Mouse (Mus musculus): ENCODE results near the gene Neurl1b. TPM values are rescaled to one million over a fixed set of nuclear protein-coding genes. Genes with fewer than 3 reads are reported as not detected.

The Neurl1b gene
- polyA plus RNA-seq, 1 experiment from 2014 or later = 0.07 TPM

DNA sequence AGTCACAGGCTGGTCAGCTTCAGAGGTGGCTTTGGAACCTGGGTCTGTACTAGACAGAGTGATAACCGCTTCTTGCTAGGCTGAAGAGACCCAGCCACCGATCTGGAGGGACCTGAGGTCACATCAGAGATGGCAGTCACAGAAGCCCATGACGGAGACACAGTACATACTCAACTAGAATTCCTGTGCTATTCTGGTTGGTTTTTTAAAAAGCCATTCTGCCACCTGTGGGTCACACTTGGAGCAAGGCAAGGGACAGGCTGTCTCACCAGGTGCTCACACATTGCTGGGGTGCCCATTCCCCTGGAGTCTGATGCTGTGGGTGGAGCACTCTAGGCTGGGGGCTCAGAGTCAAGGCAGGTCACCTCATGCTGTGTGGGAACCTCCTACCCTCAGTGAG, 1.5 kb downstream of the Neurl1b start:
- Histone ChIP-seq H3K4me1 (ENCODE audit: control insufficient read depth, low read depth, low read length) (peaks cover 14% of the 10 kb centered on the region), H3K9ac (ENCODE audit: low read depth, low read length) (no peak overlapping the region), H3K9me3 (replicated peaks; ENCODE audit: control insufficient read depth, low read length) (no peaks in the 10 kb centered on the region), H3K36me3 (ENCODE audit: control insufficient read depth, insufficient read depth) (no peaks in the 10 kb centered on the region), H3K27ac (ENCODE audit: low read length) (no peak overlapping the region), H3K4me3 (ENCODE audit: low read depth, low read length) (no peak overlapping the region), H3K4me2 (ENCODE audit: low read depth, low read length) (no peak overlapping the region), H3K27me3 (ENCODE audit: control insufficient read depth, insufficient read depth, low read depth, low read length) (peaks cover 55% of the 10 kb centered on the region)
- no peak for ATAC-seq (ENCODE audit: low read depth)
- 48% methylated on average over 3 of the region's 3 CpGs for WGBS (ENCODE audit: insufficient replicate concordance)

DNA sequence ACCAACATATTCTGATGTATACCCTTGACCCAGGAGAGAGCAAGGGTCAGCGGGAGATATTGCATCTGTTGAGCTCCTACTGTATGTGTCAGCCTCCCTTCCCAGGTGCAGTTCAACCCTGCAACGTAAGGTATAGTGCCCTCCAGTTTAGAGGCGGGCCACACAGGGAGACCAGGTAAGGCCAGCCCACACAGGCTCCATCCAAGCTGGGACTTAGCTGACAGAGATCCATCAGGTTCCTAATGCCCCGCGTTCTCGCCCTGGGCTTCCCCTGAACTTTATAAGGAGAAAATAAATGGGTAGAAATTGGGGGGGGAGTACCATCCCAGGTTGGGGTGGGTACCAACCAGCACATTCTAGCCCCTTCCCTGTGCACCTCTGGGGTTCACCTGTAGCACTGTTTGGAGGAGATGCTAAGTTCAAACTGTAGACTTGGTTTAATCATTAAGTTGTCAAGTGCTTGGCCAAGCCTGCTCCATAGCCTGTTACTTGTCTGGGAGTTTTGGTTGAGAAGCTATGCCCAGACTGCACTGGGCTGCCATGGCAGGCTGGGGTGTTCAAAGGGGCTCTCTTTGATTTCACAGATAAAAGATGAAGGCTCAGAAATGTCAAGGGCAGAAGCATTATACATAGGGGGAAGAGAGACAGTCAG, 3.3 kb downstream of the Neurl1b start:
- ATAC-seq (ENCODE audit: low read depth) = no peak
- no peaks in the 10 kb centered on the region for H3K9me3 ChIP-seq (replicated peaks; ENCODE audit: control insufficient read depth, low read length)
- H3K4me2 ChIP-seq (ENCODE audit: low read depth, low read length) = no peak overlapping the region
- no peak overlapping the region for H3K4me3 ChIP-seq (ENCODE audit: low read depth, low read length)
- peaks cover 14% of the 10 kb centered on the region for H3K4me1 ChIP-seq (ENCODE audit: control insufficient read depth, low read depth, low read length)
- H3K9ac ChIP-seq (ENCODE audit: low read depth, low read length) = no peak overlapping the region
- no peaks in the 10 kb centered on the region for H3K36me3 ChIP-seq (ENCODE audit: control insufficient read depth, insufficient read depth)
- peaks cover 45% of the 10 kb centered on the region for H3K27me3 ChIP-seq (ENCODE audit: control insufficient read depth, insufficient read depth, low read depth, low read length)
- no peak overlapping the region for H3K27ac ChIP-seq (ENCODE audit: low read length)
- WGBS (ENCODE audit: insufficient replicate concordance) = 63% methylated on average over 6 of the region's 6 CpGs

DNA sequence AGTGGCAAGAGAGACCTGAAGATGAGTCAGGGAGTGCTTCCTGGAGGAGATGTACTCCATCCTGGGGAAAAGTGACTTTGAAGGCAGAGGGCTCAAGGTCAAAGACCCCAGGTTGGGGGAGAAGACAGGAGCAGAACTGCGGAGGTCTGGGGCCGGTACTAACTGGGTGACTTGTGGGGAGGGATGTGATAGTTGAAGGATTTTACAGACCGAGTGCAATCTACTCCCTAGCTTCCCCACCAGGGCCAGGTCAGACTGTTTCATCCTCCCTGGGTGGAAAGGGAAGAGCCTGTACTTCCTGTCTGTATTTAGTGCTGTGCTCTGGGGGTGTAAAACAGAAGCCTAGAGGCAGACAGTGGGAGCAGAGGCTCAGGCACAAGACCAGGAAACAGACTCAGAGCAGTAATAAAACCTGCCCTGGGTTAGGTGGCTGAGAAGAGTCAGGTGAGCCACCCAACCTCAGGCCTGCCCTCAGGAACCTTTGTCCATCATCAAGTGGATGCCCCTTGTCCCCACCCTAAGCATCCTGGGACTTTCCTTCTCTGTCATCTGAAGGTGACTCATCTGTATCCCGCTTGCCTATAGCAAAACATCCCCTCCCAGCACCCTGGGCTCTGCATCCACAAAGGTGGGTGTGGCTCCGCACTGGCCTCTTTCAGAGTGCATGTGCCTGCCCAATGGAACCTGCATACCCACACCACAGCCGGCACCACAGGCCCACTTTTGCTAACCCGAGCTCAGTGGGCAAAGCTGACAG, 6.0 kb downstream of the Neurl1b start:
- Histone ChIP-seq H3K36me3 (ENCODE audit: control insufficient read depth, insufficient read depth) (no peaks in the 10 kb centered on the region), H3K4me1 (ENCODE audit: control insufficient read depth, low read depth, low read length) (peaks cover 5% of the 10 kb centered on the region), H3K27me3 (ENCODE audit: control insufficient read depth, insufficient read depth, low read depth, low read length) (peaks cover 21% of the 10 kb centered on the region), H3K9ac (ENCODE audit: low read depth, low read length) (no peak overlapping the region), H3K27ac (ENCODE audit: low read length) (no peak overlapping the region), H3K4me2 (ENCODE audit: low read depth, low read length) (no peak overlapping the region), H3K4me3 (ENCODE audit: low read depth, low read length) (no peak overlapping the region), H3K9me3 (replicated peaks; ENCODE audit: control insufficient read depth, low read length) (no peaks in the 10 kb centered on the region)
- no peak for ATAC-seq (ENCODE audit: low read depth)
- 53% methylated on average over 7 of the region's 7 CpGs for WGBS (ENCODE audit: insufficient replicate concordance)

DNA sequence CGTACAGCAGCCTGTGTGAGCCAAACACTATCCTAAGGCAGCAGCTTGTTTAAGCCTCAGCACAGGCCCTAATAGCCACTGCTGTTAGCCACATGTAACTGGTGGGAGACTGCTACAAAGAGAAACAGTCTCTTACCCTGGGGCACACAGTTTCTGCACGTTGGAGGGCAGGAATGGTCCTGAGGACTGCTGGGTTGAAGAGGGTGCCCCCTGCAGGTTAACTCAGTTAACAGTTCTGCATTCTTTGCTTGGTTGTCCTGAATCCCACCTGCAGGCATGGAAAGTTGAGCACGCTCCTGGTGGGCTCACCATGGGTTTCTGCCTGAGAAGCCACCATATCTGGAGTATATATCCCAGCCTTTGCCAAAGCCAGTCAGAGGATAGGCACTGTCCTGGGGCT, 6.9 kb downstream of the Neurl1b start:
- H3K36me3 ChIP-seq (ENCODE audit: control insufficient read depth, insufficient read depth) = no peaks in the 10 kb centered on the region
- peaks cover 12% of the 10 kb centered on the region for H3K27me3 ChIP-seq (ENCODE audit: control insufficient read depth, insufficient read depth, low read depth, low read length)

DNA sequence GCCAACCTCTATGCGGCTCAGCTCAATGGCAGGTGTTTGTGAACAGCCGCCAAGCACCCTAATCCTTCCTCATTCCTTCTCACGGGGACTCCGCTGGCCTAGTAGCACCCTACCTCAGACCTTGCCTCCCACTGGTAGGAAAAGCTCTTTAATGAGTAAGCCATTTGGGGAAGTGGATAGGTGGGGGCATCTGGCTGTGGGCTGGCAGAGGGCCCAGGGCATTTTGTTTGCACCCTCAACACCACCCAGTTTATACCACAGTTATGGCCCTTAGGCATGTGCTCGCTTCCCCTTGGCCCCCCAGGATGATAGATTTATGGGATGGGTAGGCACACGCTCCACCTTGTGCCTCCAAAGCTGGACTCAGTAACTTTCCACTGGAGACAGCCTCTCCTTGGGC, 7.8 kb downstream of the Neurl1b start:
- H3K9me3 ChIP-seq (replicated peaks; ENCODE audit: control insufficient read depth, low read length) = no peaks in the 10 kb centered on the region
- WGBS (ENCODE audit: insufficient replicate concordance) = 50% methylated on average over 6 of the region's 6 CpGs
- no peak overlapping the region for H3K27ac ChIP-seq (ENCODE audit: low read length)
- no peak for ATAC-seq (ENCODE audit: low read depth)
- H3K27me3 ChIP-seq (ENCODE audit: control insufficient read depth, insufficient read depth, low read depth, low read length) = peaks cover 7% of the 10 kb centered on the region
- no peaks in the 10 kb centered on the region for H3K36me3 ChIP-seq (ENCODE audit: control insufficient read depth, insufficient read depth)
- H3K4me1 ChIP-seq (ENCODE audit: control insufficient read depth, low read depth, low read length) = peaks cover 5% of the 10 kb centered on the region
- no peak overlapping the region for H3K4me2 ChIP-seq (ENCODE audit: low read depth, low read length)
- no peak overlapping the region for H3K4me3 ChIP-seq (ENCODE audit: low read depth, low read length)
- H3K9ac ChIP-seq (ENCODE audit: low read depth, low read length) = no peak overlapping the region

More for the DNA sequence above, 6.9 kb downstream of the Neurl1b start:
- Histone ChIP-seq H3K4me3 (ENCODE audit: low read depth, low read length) (no peak overlapping the region), H3K4me1 (ENCODE audit: control insufficient read depth, low read depth, low read length) (peaks cover 5% of the 10 kb centered on the region), H3K9me3 (replicated peaks; ENCODE audit: control insufficient read depth, low read length) (no peaks in the 10 kb centered on the region), H3K9ac (ENCODE audit: low read depth, low read length) (no peak overlapping the region), H3K27ac (ENCODE audit: low read length) (no peak overlapping the region), H3K4me2 (ENCODE audit: low read depth, low read length) (no peak overlapping the region)
- WGBS (ENCODE audit: insufficient replicate concordance) = 35% methylated on average over 3 of the region's 3 CpGs
- ATAC-seq (ENCODE audit: low read depth) = no peak

DNA sequence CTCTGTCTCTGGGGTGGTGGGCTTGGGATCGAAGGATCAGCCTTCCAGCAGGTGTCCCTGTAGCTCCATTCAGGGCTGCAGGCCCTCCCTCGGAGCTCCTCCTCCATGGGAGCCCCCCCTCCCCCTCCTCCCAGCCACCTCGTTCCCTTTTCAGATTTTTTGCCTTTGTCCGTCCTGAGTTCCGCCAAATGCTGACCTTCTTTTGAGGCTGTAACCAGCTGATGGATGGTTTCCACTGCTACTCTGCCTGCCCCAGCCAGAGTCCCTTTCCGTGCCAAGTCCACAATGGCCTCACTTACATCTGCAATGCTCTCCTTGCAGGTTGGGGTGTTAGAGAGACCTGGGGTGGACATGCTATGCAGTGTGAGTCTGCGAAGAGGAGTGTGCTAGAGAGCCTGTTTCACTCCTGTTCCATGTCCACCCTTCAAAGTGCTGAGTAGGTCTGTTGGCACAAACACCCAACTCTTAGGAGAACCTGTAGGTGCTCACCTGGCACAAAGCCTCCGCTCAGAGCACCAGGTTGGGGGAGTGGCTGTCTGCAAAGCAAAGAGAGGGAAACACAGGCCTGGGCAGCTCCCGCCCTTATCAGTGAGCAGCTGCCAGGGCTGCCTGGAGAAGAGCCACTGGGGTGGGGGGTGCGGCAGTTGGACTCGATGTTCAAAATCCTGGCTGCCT, 9.5 kb downstream of the Neurl1b start:
- H3K9me3 ChIP-seq (replicated peaks; ENCODE audit: control insufficient read depth, low read length) = no peaks in the 10 kb centered on the region
- H3K9ac ChIP-seq (ENCODE audit: low read depth, low read length) = no peak overlapping the region
- H3K27me3 ChIP-seq (ENCODE audit: control insufficient read depth, insufficient read depth, low read depth, low read length) = peaks cover 4% of the 10 kb centered on the region
- peaks cover 5% of the 10 kb centered on the region for H3K4me1 ChIP-seq (ENCODE audit: control insufficient read depth, low read depth, low read length)
- no peak overlapping the region for H3K27ac ChIP-seq (ENCODE audit: low read length)
- no peak overlapping the region for H3K4me2 ChIP-seq (ENCODE audit: low read depth, low read length)
- no peak for ATAC-seq (ENCODE audit: low read depth)
- no peaks in the 10 kb centered on the region for H3K36me3 ChIP-seq (ENCODE audit: control insufficient read depth, insufficient read depth)
- 17% methylated on average over 11 of the region's 11 CpGs for WGBS (ENCODE audit: insufficient replicate concordance)
- no peak overlapping the region for H3K4me3 ChIP-seq (ENCODE audit: low read depth, low read length)

DNA sequence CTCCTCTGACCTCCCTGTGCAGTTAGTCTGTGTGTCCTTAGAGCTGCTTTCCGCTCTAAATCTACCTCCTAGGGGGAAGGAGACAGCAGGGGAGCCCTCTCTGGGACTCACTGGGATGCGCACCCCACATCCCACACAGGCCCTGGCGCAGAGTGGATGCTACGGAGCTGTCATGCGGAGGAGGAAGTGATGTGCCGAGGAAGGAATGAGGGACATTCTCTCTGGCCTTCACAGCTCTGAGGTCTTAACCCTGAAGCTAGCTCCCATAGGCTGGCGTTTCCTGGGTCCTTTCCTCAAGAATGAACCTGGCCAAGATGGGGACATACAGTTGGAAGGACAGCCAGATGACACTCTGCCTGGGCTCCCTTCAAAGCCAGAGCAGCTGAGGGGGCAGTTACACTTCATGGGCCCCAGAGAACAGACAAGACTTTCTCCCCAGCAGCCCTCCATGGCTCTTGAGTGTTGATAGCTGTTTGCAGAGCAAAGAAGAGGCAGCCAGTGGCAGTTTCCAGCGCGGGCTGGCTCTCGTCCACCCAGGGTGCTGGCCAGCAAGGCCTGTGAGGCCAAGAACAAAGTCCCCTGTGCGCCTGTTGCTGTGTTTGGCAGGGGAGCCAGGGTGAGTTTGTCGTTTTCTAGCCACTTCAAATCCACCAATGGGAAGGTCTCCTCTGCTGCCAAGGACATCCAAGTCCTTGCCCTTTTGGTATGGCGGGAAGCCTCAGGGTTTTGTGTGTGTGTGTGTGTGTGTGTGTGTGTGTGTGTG, 10.5 kb downstream of the Neurl1b start:
- H3K4me2 ChIP-seq (ENCODE audit: low read depth, low read length) = no peak overlapping the region
- H3K4me3 ChIP-seq (ENCODE audit: low read depth, low read length) = no peak overlapping the region
- H3K4me1 ChIP-seq (ENCODE audit: control insufficient read depth, low read depth, low read length) = peaks cover 5% of the 10 kb centered on the region
- H3K9ac ChIP-seq (ENCODE audit: low read depth, low read length) = no peak overlapping the region
- 57% methylated on average over 13 of the region's 13 CpGs for WGBS (ENCODE audit: insufficient replicate concordance)
- H3K36me3 ChIP-seq (ENCODE audit: control insufficient read depth, insufficient read depth) = no peaks in the 10 kb centered on the region
- H3K27ac ChIP-seq (ENCODE audit: low read length) = no peak overlapping the region
- ATAC-seq (ENCODE audit: low read depth) = peak; percentile 51; the same call in 1 of the 2 replicates
- H3K9me3 ChIP-seq (replicated peaks; ENCODE audit: control insufficient read depth, low read length) = no peaks in the 10 kb centered on the region
- peaks cover 4% of the 10 kb centered on the region for H3K27me3 ChIP-seq (ENCODE audit: control insufficient read depth, insufficient read depth, low read depth, low read length)

DNA sequence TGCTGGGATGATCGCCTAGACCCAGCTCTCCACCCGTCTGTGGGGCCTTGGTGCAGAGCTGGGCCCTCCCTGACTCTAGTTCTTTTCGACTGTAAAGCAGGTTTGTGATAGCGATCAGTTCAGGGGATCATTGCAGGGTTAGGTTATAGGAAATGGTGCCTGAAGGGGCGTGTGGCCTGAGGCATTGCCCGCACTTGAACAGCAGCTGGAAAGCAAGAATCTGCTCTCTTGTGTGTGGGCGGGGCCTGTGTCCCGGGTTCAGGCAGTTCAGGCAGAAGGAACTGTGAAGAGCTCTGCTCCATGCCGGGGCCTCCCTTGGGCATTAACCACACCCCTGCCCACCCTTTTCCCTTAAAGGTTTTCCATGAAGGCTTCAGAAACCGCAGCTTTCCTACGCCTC, 18.7 kb downstream of the Neurl1b start:
- Histone ChIP-seq H3K9ac (ENCODE audit: low read depth, low read length) (no peak overlapping the region), H3K27me3 (ENCODE audit: control insufficient read depth, insufficient read depth, low read depth, low read length) (peaks cover 13% of the 10 kb centered on the region), H3K4me3 (ENCODE audit: low read depth, low read length) (no peak overlapping the region), H3K27ac (ENCODE audit: low read length) (no peak overlapping the region), H3K9me3 (replicated peaks; ENCODE audit: control insufficient read depth, low read length) (no peaks in the 10 kb centered on the region), H3K36me3 (ENCODE audit: control insufficient read depth, insufficient read depth) (no peaks in the 10 kb centered on the region), H3K4me2 (ENCODE audit: low read depth, low read length) (no peak overlapping the region), H3K4me1 (ENCODE audit: control insufficient read depth, low read depth, low read length) (no peaks in the 10 kb centered on the region)
- ATAC-seq (ENCODE audit: low read depth) = no peak
- 39% methylated on average over 11 of the region's 11 CpGs for WGBS (ENCODE audit: insufficient replicate concordance)
